Mouse (Mus musculus): ENCODE measurements around the gene Ube2e1.

DNA sequence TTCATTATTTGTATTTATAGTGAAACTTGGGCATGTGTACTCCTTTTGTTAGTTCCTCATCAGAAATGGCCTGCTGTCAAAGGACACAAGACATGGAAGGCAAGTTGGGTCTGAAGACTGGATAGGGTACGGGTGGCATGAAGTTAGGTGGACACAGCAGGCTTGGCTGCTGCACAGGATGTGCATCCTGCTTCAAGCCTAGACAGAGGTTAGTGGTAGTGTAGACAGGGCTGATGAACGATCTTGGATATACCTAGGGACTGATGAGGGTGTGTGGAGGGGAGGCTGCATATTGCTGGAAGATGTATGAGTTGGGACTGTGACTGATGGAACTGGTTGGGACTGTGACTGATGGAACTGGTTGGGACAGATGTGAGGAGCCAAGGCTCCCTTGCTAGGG lies 32.8 kb downstream of the Ube2e1 start:
- TF ChIP-seq CTCF (IDR thresholded peaks at IDR 0.05; ENCODE audit: borderline replicate concordance, insufficient read depth, low read length) (no peak), POLR2A (IDR thresholded peaks at IDR 0.05; ENCODE audit: low read depth, low read length) (no peak)
